Mouse (Mus musculus) spleen, adult 2 months (tissue): ENCODE results near the gene Trpv2.

ENCODE experiments used
- CTCF ChIP-seq: fragments of 200-500 bp; IDR thresholded peaks from 2 replicates; pipeline ENCODE4 v1.5.1; 2011; ENCODE audit warnings: mild to moderate bottlenecking, inconsistent platforms; ENCODE audit not compliant: insufficient read depth, insufficient read length, insufficient replicate concordance; ENCODE audit errors: extremely low read depth
- POLR2A ChIP-seq: fragments of 200-500 bp; IDR thresholded peaks from 2 replicates; pipeline ENCODE4 v1.6.1; 2011; ENCODE audit warnings: low read depth, low read length, inconsistent platforms

DNA sequence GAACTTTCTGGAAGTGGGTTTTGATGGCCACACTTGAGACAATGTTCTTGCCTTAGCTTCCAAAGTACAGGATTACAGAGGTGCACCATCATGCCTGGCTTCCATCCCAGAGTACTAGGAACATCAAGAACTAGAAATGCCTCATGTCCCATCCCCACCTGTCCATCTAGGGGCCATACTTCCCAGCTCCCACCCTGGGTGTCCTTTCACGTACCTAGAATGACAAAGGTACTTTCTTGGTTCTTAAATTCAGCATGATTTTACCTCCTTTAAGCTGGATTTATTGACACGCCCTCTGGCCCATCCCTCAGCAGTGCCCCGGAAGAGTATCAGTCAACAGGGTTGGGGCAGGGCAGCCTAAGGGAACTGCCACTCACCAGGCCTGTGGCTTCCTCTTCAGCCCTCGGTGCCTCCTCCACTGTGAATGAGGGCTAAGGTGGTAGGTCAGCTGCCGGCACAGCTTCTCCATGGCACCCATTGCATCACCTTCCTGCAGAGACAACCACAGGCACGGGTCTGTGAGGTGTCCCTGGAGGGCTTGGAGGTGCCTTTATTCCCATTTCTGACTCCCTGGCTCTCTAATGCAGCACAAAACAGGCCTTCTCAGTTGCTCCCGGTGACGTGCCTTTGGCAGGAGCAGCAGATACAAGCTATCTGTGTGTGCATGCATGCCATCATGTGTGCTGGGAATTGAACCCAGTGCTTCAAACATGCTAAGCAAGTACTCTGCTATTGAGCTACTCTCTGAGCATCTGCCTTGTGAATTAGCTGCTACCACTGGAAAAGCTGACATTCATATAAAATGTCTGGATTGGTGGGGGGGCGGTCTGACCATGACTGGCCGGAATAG is 34.8 kb downstream of the Trpv2 start:
- no peak for TF ChIP-seq CTCF
- no peak for TF ChIP-seq POLR2A
